Mouse (Mus musculus): Measurements from ENCODE around the gene Calm4.

GRCm38 (mm10) chr13:3805638-3806037, 31.9 kb upstream of the Calm4 start:
- TF ChIP-seq POLR2A (IDR thresholded peaks at IDR 0.05; ENCODE audit: insufficient read depth, low read depth, low read length) (no peak), CTCF (IDR thresholded peaks at IDR 0.05; ENCODE audit: insufficient read depth, low read depth, low read length) (no peak)
